Mouse (Mus musculus): Measurements from ENCODE around the gene Srp54b.
"Not testable (repeated sequence)": the region's sequence is repeated elsewhere in the genome, so short reads cannot be mapped to it uniquely, and the experiment has no call there.

Srp54b gene

GRCm38 (mm10) chr12:55154559-55155448 lies at the start of gene Srp54b:
TSS of gene Srp54b (plus strand) at chr12:55155104.
- DNase-seq, result not testable (repeated sequence)

DNA sequence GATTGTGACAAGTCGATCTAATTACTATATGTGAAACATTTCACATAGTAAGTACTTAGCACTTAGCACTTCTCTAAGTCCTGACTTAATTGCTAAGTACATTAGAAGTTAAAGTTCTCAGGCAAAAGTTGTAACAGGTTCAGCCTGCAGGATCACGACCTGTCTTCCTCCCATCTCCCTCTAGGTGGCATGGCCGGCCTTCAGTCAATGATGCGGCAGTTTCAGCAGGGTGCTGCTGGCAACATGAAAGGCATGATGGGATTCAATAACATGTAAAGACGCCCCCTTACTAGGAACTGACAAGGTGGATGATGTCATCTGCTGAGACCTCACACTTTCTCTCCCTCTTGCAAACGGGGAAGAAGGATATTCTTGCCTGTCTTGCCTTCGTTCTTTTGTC lies 42.3 kb upstream of the Srp54b start:
- not testable (repeated sequence) for DNase-seq

- not testable (repeated sequence) for DNase-seq
Measured at GRCm38 (mm10) chr12:55124242-55124641, 30.7 kb upstream of the Srp54b start, which contains the start of gene Fam177a. TSS of gene Fam177a (plus strand) at chr12:55124469.

- not testable (repeated sequence) for DNase-seq
Measured at GRCm38 (mm10) chr12:55124731-55125130, 30.2 kb upstream of the Srp54b start.

DNA sequence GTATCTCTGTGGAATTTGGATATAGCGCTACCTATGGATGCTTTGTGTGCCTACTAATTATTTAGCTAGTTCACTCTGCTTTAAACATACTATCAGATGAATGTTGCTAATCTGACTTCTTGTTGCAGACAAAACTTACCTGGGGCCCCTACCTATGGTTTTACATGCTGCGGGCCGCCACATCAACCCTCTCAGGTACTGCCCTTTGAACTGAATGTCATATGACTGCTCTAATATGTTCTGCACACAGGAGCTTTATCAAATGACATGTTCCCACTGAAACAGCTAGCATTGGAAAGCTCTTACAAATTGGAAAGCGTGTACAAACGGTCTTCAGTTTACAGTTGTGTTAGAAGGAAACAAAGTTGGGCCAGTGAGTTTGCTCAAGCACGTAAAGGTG lies 19.4 kb upstream of the Srp54b start:
- DNase-seq, result not testable (repeated sequence)

DNA sequence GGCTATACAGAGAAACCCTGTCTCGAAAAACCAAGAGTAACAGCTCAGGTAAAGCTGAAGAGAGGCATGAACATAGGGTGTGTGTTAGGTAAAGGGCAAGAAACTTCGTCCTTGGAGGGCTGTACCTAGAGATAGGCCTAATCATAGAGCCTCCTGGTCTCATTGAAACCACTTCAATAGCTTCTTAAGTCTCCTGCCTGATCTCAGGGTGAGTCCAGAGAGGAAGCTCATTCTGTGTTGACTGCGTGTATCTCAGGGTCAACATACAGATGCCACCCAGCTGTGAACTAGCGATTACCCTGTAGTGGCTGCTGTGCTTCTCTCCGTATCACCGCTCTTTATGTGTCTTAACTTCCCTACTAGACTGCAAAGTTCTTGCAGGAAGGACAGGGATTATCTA lies 17.0 kb upstream of the Srp54b start:
- not testable (repeated sequence) for DNase-seq

DNA sequence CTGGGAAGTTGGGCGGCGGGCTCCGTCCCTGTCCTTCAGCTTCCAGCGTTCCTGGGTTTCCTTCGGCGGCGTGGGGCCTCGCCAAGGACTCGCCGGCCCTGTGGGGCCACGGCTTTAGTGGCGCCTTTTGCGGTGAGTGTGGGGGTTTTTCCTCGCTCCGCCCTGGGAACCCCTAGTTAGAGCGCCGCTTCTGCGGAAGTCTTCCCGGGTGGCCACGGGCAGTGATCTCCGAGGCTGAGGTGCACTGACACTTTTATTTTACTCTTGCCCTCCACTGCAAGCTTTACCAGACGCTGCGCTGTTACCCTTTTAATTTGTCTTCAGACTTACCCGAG lies 512 bp downstream of the Srp54b start:
- not testable (repeated sequence) for DNase-seq

DNA sequence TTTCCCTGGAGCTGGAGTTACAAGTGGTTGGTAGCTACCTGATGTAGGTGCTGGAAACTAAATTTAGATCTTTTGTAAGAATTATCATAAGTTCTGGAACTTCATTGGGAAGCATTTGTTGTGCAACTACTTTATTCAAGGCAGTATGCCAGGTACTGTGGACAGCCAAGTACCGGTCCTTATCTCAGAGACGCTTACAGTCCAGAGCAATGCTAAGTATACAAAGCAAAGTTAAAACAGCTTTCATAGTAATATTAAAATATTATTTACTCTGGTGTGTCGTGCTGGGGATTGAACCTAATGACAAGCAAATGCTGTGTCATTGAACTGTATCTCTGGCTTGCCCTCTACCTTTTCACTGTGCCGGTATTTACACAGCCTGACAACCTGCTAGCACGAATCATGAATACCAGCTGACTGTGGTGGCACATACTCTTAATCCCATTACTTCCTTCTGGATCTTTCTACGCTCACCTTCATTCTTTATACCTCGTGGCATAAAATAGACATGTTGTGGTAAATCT lies 12.2 kb downstream of the Srp54b start:
- not testable (repeated sequence) for DNase-seq

DNA sequence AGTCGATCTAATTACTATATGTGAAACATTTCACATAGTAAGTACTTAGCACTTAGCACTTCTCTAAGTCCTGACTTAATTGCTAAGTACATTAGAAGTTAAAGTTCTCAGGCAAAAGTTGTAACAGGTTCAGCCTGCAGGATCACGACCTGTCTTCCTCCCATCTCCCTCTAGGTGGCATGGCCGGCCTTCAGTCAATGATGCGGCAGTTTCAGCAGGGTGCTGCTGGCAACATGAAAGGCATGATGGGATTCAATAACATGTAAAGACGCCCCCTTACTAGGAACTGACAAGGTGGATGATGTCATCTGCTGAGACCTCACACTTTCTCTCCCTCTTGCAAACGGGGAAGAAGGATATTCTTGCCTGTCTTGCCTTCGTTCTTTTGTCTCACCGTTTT lies 32.8 kb downstream of the Srp54b start:
- DNase-seq, result not testable (repeated sequence)

GRCm38 (mm10) chr12:55189127-55189526 lies 34.2 kb downstream of the Srp54b start:
- DNase-seq, result not testable (repeated sequence)

DNA sequence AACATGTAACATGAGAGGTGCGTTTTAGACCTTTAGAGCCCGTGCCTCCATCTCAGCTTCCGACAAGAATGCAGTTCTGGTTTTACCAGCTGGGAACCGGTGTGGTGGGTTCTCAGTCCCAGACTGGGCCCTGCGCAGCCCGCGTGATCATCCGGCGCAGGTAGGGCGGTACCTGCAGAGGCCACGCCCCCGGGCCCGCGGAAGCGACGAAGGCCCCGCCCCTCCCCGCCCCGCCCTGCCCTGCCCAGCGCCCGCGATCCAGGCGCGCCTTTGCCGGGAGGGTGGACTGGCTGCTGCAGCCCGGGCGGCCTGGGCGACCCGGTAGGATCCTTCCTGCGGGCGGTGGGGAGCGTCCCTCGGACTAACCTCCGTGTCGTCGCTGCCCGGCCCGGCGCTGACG lies 44.4 kb downstream of the Srp54b start, which contains the start of gene 1700047I17Rik2:
1700047I17Rik2 (plus strand) TSS at position 287 of the 400 bp plus-strand sequence.
- not testable (repeated sequence) for DNase-seq

GRCm38 (mm10) chr12:55199799-55200198 lies 44.9 kb downstream of the Srp54b start:
- not testable (repeated sequence) for DNase-seq

GRCm38 (mm10) chr12:55212944-55213343 lies 58.0 kb downstream of the Srp54b start:
- DNase-seq, result not testable (repeated sequence)

DNA sequence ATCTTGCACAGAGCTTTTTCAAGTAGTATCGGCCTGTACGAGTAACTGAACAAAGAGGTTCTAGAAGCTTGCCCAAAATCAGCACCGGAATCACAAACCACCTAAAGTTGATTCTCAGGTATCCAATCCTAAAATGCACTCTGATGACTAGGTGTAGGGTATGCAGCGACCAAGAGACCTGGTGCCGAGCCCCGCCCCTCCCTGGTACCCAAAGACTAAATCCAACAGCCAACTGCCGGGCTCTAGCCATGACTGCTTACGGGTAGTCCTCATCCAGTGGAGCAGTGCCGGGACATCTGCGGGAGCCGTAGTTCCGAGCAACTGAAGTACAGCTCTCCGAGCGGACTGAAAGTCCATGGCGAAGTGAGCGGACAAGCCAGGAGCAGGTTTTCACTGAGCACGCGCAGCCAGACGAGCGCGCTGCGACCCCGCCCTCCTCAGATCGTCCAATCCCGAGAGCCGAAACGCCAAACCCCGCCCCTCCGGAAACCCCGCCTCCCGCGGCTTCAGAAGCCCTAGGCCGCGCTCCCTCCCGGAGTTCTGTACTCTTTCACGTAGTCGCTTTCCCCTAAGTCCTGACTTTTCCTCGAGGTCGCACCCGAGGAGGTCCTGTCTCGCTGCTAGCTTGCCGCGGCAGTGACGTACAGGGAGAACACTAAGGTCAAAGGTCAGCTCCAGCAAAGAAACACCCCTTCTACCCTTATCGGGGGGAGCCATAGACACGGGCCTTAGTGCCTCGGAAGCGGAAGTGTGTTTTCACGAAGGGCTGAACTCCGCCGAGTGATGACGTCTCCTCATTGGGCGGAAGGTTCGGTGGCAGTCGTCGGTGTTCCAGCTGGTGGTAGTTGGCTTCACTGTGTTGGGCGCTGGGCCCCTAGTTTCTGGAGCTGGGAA lies 75.0 kb downstream of the Srp54b start, which contains the start of gene Srp54c:
Srp54c (plus strand) TSS at position 543 of the 894 bp plus-strand sequence.
- not testable (repeated sequence) for DNase-seq

- DNase-seq, result peak; percentile 1
Measured at GRCm38 (mm10) chr12:55230520-55230861, 75.6 kb downstream of the Srp54b start.

Measured in cerebellum, adult 11 months (tissue).